Mouse (Mus musculus) activated CD4-positive, CD25-positive, alpha-beta regulatory T cell (primary cell): ENCODE results near the gene Gm20683. TPM values are rescaled to one million over a fixed set of nuclear protein-coding genes. Genes with fewer than 3 reads are reported as not detected.

ENCODE experiments used
- polyA plus RNA-seq, 2 experiments: library from polyadenylated mRNA; unstranded; fragments of 100-300 nt; shearing (Covaris generic); gene quantifications; one replicate each; pipeline ENCODE4 v1.2.1; 2017

Gm20683 gene
- polyA plus RNA-seq, 2 experiments from 2014 or later: 2.5 to 3.2 TPM

Other genes starting within 250 kb of the Gm20683 start
- not detected for gene Gng13, start 124.6 kb downstream of the Gm20683 start, polyA plus RNA-seq
- 1 to 10 TPM; 5.2 to 5.4 TPM for gene Chtf18, start 114.3 kb downstream of the Gm20683 start, polyA plus RNA-seq
- 10 to 100 TPM; 15.3 to 15.4 TPM for gene Rpusd1, start 114.1 kb downstream of the Gm20683 start, polyA plus RNA-seq
- gene Mslnl, start 105.7 kb downstream of the Gm20683 start, polyA plus RNA-seq: not detected
- gene Msln, start 87.4 kb downstream of the Gm20683 start, polyA plus RNA-seq: under 1 TPM in 1 of 2 experiments, not detected in 1; 0.26 TPM
- 10 to 100 TPM; 18.7 to 25.8 TPM for gene Narfl, start 68.0 kb downstream of the Gm20683 start, polyA plus RNA-seq
- 10 to 100 TPM; 46.8 to 50.3 TPM for gene Haghl, start 56.1 kb downstream of the Gm20683 start, polyA plus RNA-seq
- under 1 TPM; 0.59 to 0.72 TPM for gene Ccdc78, start 55.2 kb downstream of the Gm20683 start, polyA plus RNA-seq
- 100 to 1,000 TPM; 177 to 212 TPM for gene Fam173a, start 48.9 kb downstream of the Gm20683 start, polyA plus RNA-seq
- 1 to 10 TPM in 1 of 2 experiments, not detected in 1; 1.1 TPM for gene AC134908.4, start 46.1 kb downstream of the Gm20683 start, polyA plus RNA-seq
- 10 to 100 TPM; 37.5 to 46.1 TPM for gene Metrn, start 44.6 kb downstream of the Gm20683 start, polyA plus RNA-seq
- gene Fbxl16, start 32.7 kb downstream of the Gm20683 start, polyA plus RNA-seq: not detected
- 10 to 100 TPM; 22.8 to 29.5 TPM for gene Wdr24, start 18.1 kb downstream of the Gm20683 start, polyA plus RNA-seq
- gene Jmjd8, start 12.9 kb downstream of the Gm20683 start, polyA plus RNA-seq: 10 to 100 TPM; 16.2 to 25.7 TPM
- gene Stub1, start 8.4 kb downstream of the Gm20683 start, polyA plus RNA-seq: 100 to 1,000 TPM; 130 TPM
- gene Rhbdl1, start 4.5 kb downstream of the Gm20683 start, polyA plus RNA-seq: 1 to 10 TPM; 1.5 to 3.3 TPM
- 10 to 100 TPM; 32.6 to 40.3 TPM for gene Rhot2, start 3.1 kb upstream of the Gm20683 start, polyA plus RNA-seq
- gene Wdr90, start 19.7 kb upstream of the Gm20683 start, polyA plus RNA-seq: 10 to 100 TPM in 1 of 2 experiments, 1 to 10 TPM in 1; 5.7 to 11.5 TPM
- 1 to 10 TPM; 4.5 to 5.5 TPM for gene Mcrip2, start 27.0 kb upstream of the Gm20683 start, polyA plus RNA-seq
- gene Mettl26, start 33.3 kb upstream of the Gm20683 start, polyA plus RNA-seq: 100 to 1,000 TPM in 1 of 2 experiments, 10 to 100 TPM in 1; 82.0 to 102 TPM
- gene Wfikkn1, start 39.1 kb upstream of the Gm20683 start, polyA plus RNA-seq: 1 to 10 TPM; 1.5 to 1.9 TPM
- gene Rab40c, start 78.0 kb upstream of the Gm20683 start, polyA plus RNA-seq: 10 to 100 TPM; 15.4 to 25.0 TPM
- gene Pigq, start 103.2 kb upstream of the Gm20683 start, polyA plus RNA-seq: 10 to 100 TPM; 25.0 to 52.5 TPM
- gene Nhlrc4, start 103.2 kb upstream of the Gm20683 start, polyA plus RNA-seq: not detected
- gene A930017K11Rik, start 110.8 kb upstream of the Gm20683 start, polyA plus RNA-seq: under 1 TPM in 1 of 2 experiments, not detected in 1; 0.17 TPM
- 10 to 100 TPM; 21.3 to 28.1 TPM for gene Capn15, start 144.0 kb upstream of the Gm20683 start, polyA plus RNA-seq
- gene Rab11fip3, start 227.8 kb upstream of the Gm20683 start, polyA plus RNA-seq: 10 to 100 TPM; 10.7 to 12.3 TPM
- gene Decr2, start 248.6 kb upstream of the Gm20683 start, polyA plus RNA-seq: 10 to 100 TPM; 23.0 to 30.8 TPM